Mouse (Mus musculus) cerebellum, postnatal 25 days (tissue): ENCODE results near the gene Nme7.

ENCODE experiments used
- DNase-seq, 2 experiments: peaks; one replicate each; pipeline ENCODE4 v3.0.0; 2021; ENCODE audit warnings: mixed read lengths in 2 of 2

The Nme7 gene

GRCm38 (mm10) chr1:164440708-164441407 lies 136.9 kb downstream of the Nme7 start:
- no peak for DNase-seq

GRCm38 (mm10) chr1:164441408-164441974 lies 137.6 kb downstream of the Nme7 start:
- no peak for DNase-seq

GRCm38 (mm10) chr1:164445620-164446162 lies 141.8 kb downstream of the Nme7 start:
- DNase-seq = no peak

GRCm38 (mm10) chr1:164446535-164446934 lies 142.6 kb downstream of the Nme7 start:
- DNase-seq = no peak

- no peak for DNase-seq
These were observed 143.6 kb downstream of the Nme7 start for GRCm38 (mm10) chr1:164447521-164447920.

GRCm38 (mm10) chr1:164449626-164450025 lies 145.7 kb downstream of the Nme7 start:
- DNase-seq = peak in 1 of 2 experiments; percentile 20

GRCm38 (mm10) chr1:164450231-164450630 lies 146.3 kb downstream of the Nme7 start:
- DNase-seq = no peak

- DNase-seq = no peak
These were observed 146.7 kb downstream of the Nme7 start for GRCm38 (mm10) chr1:164450644-164451043.

GRCm38 (mm10) chr1:164451346-164451745 lies 147.4 kb downstream of the Nme7 start:
- DNase-seq = no peak

GRCm38 (mm10) chr1:164452580-164452979 lies 148.7 kb downstream of the Nme7 start:
- no peak for DNase-seq

- DNase-seq = peak in 1 of 2 experiments; percentile 29
These were observed 149.2 kb downstream of the Nme7 start for GRCm38 (mm10) chr1:164453146-164453545.

- no peak for DNase-seq
These were observed 149.8 kb downstream of the Nme7 start for GRCm38 (mm10) chr1:164453739-164454138.

GRCm38 (mm10) chr1:164454747-164455400 lies 151.0 kb downstream of the Nme7 start:
- DNase-seq = peak; percentile 71 to 78

- peak; percentile 67 to 77 for DNase-seq
These were observed 151.7 kb downstream of the Nme7 start for GRCm38 (mm10) chr1:164455614-164456013.

- DNase-seq = peak; percentile 72 to 76
These were observed 152.1 kb downstream of the Nme7 start for GRCm38 (mm10) chr1:164456065-164456464.

GRCm38 (mm10) chr1:164456731-164457130 lies 152.8 kb downstream of the Nme7 start:
- peak; percentile 57 to 73 for DNase-seq

- peak in 1 of 2 experiments; percentile 92 for DNase-seq
These were observed 153.8 kb downstream of the Nme7 start for GRCm38 (mm10) chr1:164457531-164458244.

- peak; percentile 96 to 97 for DNase-seq
These were observed 154.3 kb downstream of the Nme7 start, which contains the start of gene Atp1b1 for GRCm38 (mm10) chr1:164458245-164458613. Gene Atp1b1 (minus strand): TSS chr1:164458355.

- DNase-seq = peak in 1 of 2 experiments; percentile 78
These were observed 154.7 kb downstream of the Nme7 start for GRCm38 (mm10) chr1:164458621-164459051.

- peak; percentile 12 to 29 for DNase-seq
These were observed 155.4 kb downstream of the Nme7 start for GRCm38 (mm10) chr1:164459127-164459905.

GRCm38 (mm10) chr1:164460921-164461697 lies 157.2 kb downstream of the Nme7 start:
- DNase-seq = peak; percentile 29 to 34
